Mouse (Mus musculus): ENCODE results near the gene Ddc. TPM values are rescaled to one million over a fixed set of nuclear protein-coding genes. Genes with fewer than 3 reads are reported as not detected.
A peak's percentile ranks its signal among the peaks of the same experiment; 100 is the strongest.

The Ddc gene
- polyA plus RNA-seq, 1 experiment from 2014 or later: 10.2 TPM

DNA sequence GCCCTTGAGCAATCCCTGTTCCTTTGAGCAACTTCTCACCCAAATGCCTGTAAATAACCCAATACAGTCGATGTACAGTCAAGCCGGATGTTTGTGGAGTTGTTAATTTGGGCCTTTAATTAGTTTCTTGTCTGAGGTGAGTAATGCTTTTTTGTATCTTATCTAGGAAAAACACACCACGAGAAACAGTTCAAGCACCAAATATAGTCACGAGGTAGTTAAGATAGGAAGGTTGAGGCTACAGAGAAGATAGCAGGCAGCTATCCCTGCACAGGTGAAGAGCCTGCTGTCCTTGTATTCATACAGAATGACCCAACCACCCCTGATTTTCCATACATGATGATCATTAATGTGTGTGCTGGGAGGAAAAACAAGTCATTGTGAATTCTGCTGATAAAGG, 56.4 kb downstream of the Ddc start:
- no peak overlapping the region for H3K27ac ChIP-seq (replicated peaks; ENCODE audit: low read depth, low read length)
- no peaks in the 10 kb centered on the region for H3K27me3 ChIP-seq (ENCODE audit: control insufficient read depth, insufficient read depth, low read length)
- peaks cover 16% of the 10 kb centered on the region for H3K4me1 ChIP-seq (ENCODE audit: control insufficient read depth, insufficient read depth, low read length)
- H3K9me3 ChIP-seq (ENCODE audit: control insufficient read depth, low read length): no peaks in the 10 kb centered on the region
- H3K4me2 ChIP-seq (ENCODE audit: low read depth, severe bottlenecking): no peak overlapping the region
- no peaks in the 10 kb centered on the region for H3K36me3 ChIP-seq (ENCODE audit: control insufficient read depth, insufficient read depth, low read length)
- no peak overlapping the region for H3K9ac ChIP-seq (ENCODE audit: low read length)
- ATAC-seq (ENCODE audit: insufficient number of reproducible peaks, low FRiP score, low TSS enrichment, low read depth) (no peak), DNase-seq (ENCODE audit: low spot score) (no peak)
- WGBS: 66% methylated on average over 4 of the region's 4 CpGs
- H3K4me3 ChIP-seq (ENCODE audit: low read depth, low read length): no peak overlapping the region

DNA sequence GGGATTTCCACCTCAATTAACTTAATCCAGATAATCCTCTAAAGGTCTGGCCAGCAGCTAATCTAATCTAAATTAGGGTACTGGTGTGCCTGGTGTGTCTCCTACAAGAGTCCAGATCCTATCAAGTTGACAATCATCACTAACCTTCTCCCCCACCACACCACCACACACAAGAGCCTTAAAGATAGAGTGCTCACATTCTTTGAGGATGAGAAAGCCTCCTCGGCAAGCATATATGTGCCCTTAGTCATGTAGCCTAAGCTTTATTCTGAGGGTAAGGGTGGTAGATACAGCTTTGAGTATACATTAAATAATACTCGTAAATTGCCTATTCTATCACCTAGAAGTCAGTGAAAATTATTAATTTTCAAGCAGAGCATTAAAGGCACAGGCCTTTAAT, 57.2 kb downstream of the Ddc start:
- H3K9me3 ChIP-seq (ENCODE audit: control insufficient read depth, low read length): no peaks in the 10 kb centered on the region
- H3K4me1 ChIP-seq (ENCODE audit: control insufficient read depth, insufficient read depth, low read length): peaks cover 22% of the 10 kb centered on the region
- no peak overlapping the region for H3K4me2 ChIP-seq (ENCODE audit: low read depth, severe bottlenecking)
- H3K27me3 ChIP-seq (ENCODE audit: control insufficient read depth, insufficient read depth, low read length): no peaks in the 10 kb centered on the region
- WGBS: 59% methylated on average over 2 of the region's 2 CpGs
- H3K9ac ChIP-seq (ENCODE audit: low read length): no peak overlapping the region
- H3K4me3 ChIP-seq (ENCODE audit: low read depth, low read length): no peak overlapping the region
- no peaks in the 10 kb centered on the region for H3K36me3 ChIP-seq (ENCODE audit: control insufficient read depth, insufficient read depth, low read length)
- no peak overlapping the region for H3K27ac ChIP-seq (replicated peaks; ENCODE audit: low read depth, low read length)
- ATAC-seq (ENCODE audit: insufficient number of reproducible peaks, low FRiP score, low TSS enrichment, low read depth) (no peak), DNase-seq (ENCODE audit: low spot score) (no peak)

DNA sequence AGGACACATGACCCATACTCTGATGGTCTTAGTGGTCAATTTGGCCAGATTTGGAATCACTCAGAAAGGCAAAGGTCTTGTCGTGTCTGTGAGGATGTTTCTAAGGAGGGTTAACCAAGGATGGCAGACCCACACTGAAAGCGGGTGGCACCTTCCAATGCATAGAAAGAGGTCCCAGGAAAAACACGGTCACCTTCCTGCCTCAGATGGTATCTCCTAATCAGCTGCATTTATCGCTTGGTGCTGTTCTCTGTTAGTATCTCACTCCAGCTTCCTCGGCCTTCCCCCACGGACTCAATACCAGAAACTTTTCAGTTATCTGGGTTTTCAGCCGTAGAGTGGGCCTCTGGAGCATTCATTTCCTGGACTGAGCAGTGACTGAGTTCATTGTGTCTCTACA, 58.1 kb downstream of the Ddc start:
- no peak overlapping the region for H3K27ac ChIP-seq (replicated peaks; ENCODE audit: low read depth, low read length)
- no peak for ATAC-seq (ENCODE audit: insufficient number of reproducible peaks, low FRiP score, low TSS enrichment, low read depth)
- DNase-seq (ENCODE audit: low spot score): no peak
- no peak overlapping the region for H3K4me3 ChIP-seq (ENCODE audit: low read depth, low read length)
- no peaks in the 10 kb centered on the region for H3K36me3 ChIP-seq (ENCODE audit: control insufficient read depth, insufficient read depth, low read length)
- no peaks in the 10 kb centered on the region for H3K27me3 ChIP-seq (ENCODE audit: control insufficient read depth, insufficient read depth, low read length)
- H3K4me1 ChIP-seq (ENCODE audit: control insufficient read depth, insufficient read depth, low read length): peaks cover 22% of the 10 kb centered on the region
- H3K9me3 ChIP-seq (ENCODE audit: control insufficient read depth, low read length): no peaks in the 10 kb centered on the region
- H3K9ac ChIP-seq (ENCODE audit: low read length): no peak overlapping the region
- WGBS: 82% methylated on average over 7 of the region's 7 CpGs
- no peak overlapping the region for H3K4me2 ChIP-seq (ENCODE audit: low read depth, severe bottlenecking)

DNA sequence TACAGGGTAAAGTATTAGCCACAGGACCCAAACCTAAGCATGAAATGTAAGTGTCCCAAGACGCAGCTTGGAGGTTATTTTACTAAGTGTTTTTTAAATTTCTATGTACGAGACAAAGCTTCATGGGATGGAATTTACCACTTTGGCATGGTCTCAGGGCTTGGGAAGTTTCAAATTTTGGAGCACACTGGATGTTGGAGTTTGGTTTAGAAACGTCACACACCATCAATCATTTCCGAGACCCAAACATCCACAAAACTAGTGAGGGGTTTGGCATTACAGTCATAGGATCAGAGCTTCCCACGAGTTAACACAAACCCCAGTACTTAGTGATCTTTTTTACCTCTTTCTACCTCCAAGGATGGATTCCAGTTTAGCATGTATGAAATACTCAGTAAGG, 60.6 kb downstream of the Ddc start:
- Histone ChIP-seq H3K4me1 (ENCODE audit: control insufficient read depth, insufficient read depth, low read length) (peaks cover 25% of the 10 kb centered on the region), H3K4me2 (ENCODE audit: low read depth, severe bottlenecking) (no peak overlapping the region), H3K4me3 (ENCODE audit: low read depth, low read length) (no peak overlapping the region), H3K9me3 (ENCODE audit: control insufficient read depth, low read length) (no peaks in the 10 kb centered on the region), H3K9ac (ENCODE audit: low read length) (no peak overlapping the region), H3K36me3 (ENCODE audit: control insufficient read depth, insufficient read depth, low read length) (no peaks in the 10 kb centered on the region), H3K27me3 (ENCODE audit: control insufficient read depth, insufficient read depth, low read length) (no peaks in the 10 kb centered on the region), H3K27ac (replicated peaks; ENCODE audit: low read depth, low read length) (peak overlapping the region; percentile 60; the same call in 1 of the 2 replicates)
- ATAC-seq (ENCODE audit: insufficient number of reproducible peaks, low FRiP score, low TSS enrichment, low read depth): no peak
- no peak for DNase-seq (ENCODE audit: low spot score)
- 79% methylated on average over 5 of the region's 5 CpGs for WGBS

DNA sequence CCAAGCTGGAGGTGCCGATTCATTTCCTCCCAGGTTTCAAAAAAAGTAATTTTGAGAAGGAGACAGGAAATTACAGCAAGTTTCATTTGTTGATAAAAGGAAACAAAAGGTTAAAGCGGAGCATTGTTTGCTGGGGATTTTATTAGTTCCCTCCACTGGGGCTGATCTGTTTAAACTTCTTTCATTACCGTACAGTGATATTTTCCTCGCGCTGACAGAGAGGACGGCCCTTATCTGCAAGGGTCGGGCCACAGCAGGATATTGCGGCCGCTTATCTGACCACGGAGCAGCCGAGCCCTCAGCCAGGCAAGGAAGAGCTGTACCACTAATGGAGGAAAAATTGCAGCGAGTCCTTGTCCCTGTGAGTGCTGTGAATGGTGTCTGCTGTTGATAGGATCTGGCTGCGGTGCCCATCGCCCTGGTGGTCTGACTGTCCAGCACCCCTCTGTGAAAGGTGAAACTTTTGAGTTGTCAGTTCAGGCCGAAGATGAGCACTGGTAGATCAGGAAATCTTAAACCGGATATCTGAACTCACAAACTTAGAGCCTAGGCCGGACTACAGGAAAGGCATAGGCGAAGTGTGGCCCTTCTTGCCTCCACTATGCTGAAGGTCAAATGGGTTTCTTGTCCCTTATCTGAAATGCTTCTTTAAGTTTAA, 61.1 kb downstream of the Ddc start:
- no peaks in the 10 kb centered on the region for H3K36me3 ChIP-seq (ENCODE audit: control insufficient read depth, insufficient read depth, low read length)
- peaks cover 30% of the 10 kb centered on the region for H3K4me1 ChIP-seq (ENCODE audit: control insufficient read depth, insufficient read depth, low read length)
- DNase-seq (ENCODE audit: low spot score) (no peak), ATAC-seq (ENCODE audit: insufficient number of reproducible peaks, low FRiP score, low TSS enrichment, low read depth) (peak; percentile 52; the same call in 1 of the 2 replicates)
- H3K9me3 ChIP-seq (ENCODE audit: control insufficient read depth, low read length): no peaks in the 10 kb centered on the region
- peak overlapping the region; percentile 60 for H3K27ac ChIP-seq (replicated peaks; ENCODE audit: low read depth, low read length)
- 46% methylated on average over 18 of the region's 18 CpGs for WGBS
- no peaks in the 10 kb centered on the region for H3K27me3 ChIP-seq (ENCODE audit: control insufficient read depth, insufficient read depth, low read length)
- no peak overlapping the region for H3K4me2 ChIP-seq (ENCODE audit: low read depth, severe bottlenecking)
- H3K4me3 ChIP-seq (ENCODE audit: low read depth, low read length): no peak overlapping the region
- H3K9ac ChIP-seq (ENCODE audit: low read length): peak overlapping the region; percentile 30

DNA sequence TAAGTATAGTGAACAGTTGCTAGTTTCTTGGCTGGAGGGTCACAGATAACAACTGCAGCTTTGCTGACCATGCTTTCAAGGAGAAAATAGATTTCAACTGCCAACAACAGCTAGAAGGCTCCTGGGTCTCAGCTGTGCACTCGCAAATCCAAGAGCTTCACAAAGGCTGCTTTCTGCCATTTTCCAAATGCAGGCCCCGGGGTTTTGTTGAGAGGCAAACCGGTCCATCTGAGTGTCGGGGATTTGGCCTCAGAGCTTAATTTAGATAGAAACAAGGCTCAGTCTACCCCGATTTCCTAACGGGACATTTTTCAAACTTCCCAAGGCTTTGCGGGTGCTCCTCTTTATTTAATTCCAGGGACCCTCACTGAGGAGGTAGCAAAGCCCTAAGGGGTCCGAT, 61.7 kb downstream of the Ddc start:
- Histone ChIP-seq H3K9ac (ENCODE audit: low read length) (no peak overlapping the region), H3K4me1 (ENCODE audit: control insufficient read depth, insufficient read depth, low read length) (peaks cover 34% of the 10 kb centered on the region), H3K27me3 (ENCODE audit: control insufficient read depth, insufficient read depth, low read length) (no peaks in the 10 kb centered on the region), H3K9me3 (ENCODE audit: control insufficient read depth, low read length) (no peaks in the 10 kb centered on the region), H3K27ac (replicated peaks; ENCODE audit: low read depth, low read length) (peak overlapping the region; percentile 57; the same call in 1 of the 2 replicates), H3K4me2 (ENCODE audit: low read depth, severe bottlenecking) (no peak overlapping the region), H3K36me3 (ENCODE audit: control insufficient read depth, insufficient read depth, low read length) (no peaks in the 10 kb centered on the region), H3K4me3 (ENCODE audit: low read depth, low read length) (no peak overlapping the region)
- no peak for DNase-seq (ENCODE audit: low spot score)
- ATAC-seq (ENCODE audit: insufficient number of reproducible peaks, low FRiP score, low TSS enrichment, low read depth): no peak
- WGBS: 62% methylated on average over 8 of the region's 8 CpGs

DNA sequence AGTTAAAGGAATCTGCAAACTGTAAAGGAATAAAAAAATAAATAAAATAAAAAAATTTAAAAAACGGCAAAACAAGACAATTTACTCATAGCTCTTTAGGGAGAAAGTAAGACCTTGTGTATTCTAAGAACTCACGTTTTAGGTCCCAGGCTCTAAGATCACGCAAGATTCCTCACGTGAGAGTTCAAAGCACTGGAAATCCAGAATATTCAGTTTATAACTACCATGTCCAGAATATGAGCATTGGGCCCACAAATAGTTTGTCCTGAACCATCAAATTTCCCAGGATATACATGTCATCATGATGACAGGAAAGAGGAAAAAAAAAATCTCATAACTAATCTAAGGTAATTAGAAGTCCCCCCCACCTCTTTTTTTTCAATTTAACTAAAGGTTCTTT, 62.2 kb downstream of the Ddc start:
- WGBS: 80% methylated on average over 4 of the region's 4 CpGs
- no peak overlapping the region for H3K9ac ChIP-seq (ENCODE audit: low read length)
- H3K36me3 ChIP-seq (ENCODE audit: control insufficient read depth, insufficient read depth, low read length): no peaks in the 10 kb centered on the region
- H3K9me3 ChIP-seq (ENCODE audit: control insufficient read depth, low read length): no peaks in the 10 kb centered on the region
- no peak overlapping the region for H3K4me3 ChIP-seq (ENCODE audit: low read depth, low read length)
- H3K4me2 ChIP-seq (ENCODE audit: low read depth, severe bottlenecking): no peak overlapping the region
- H3K27me3 ChIP-seq (ENCODE audit: control insufficient read depth, insufficient read depth, low read length): no peaks in the 10 kb centered on the region
- DNase-seq (ENCODE audit: low spot score) (no peak), ATAC-seq (ENCODE audit: insufficient number of reproducible peaks, low FRiP score, low TSS enrichment, low read depth) (no peak)
- H3K27ac ChIP-seq (replicated peaks; ENCODE audit: low read depth, low read length): peak overlapping the region; percentile 57; the same call in 1 of the 2 replicates
- H3K4me1 ChIP-seq (ENCODE audit: control insufficient read depth, insufficient read depth, low read length): peaks cover 38% of the 10 kb centered on the region

DNA sequence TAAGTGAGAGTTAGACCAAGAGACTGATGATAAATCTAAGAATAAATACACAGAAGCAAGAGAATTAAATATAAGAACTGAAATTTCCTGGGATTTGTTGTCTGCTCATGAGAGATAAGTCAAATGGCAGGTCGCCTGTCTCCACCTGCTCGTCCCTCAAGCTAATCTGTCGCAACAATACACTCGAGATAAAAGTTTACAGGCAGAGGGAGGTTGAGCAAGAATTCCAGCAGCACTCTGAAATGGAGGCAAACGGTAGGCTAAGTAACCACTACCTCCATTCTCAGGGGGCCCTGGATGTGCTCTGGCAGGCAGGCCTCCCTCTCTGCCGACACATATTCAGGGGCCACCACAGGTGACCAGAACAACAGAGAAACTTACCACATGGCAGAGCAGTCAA, 62.6 kb downstream of the Ddc start:
- H3K4me1 ChIP-seq (ENCODE audit: control insufficient read depth, insufficient read depth, low read length): peaks cover 41% of the 10 kb centered on the region
- no peaks in the 10 kb centered on the region for H3K9me3 ChIP-seq (ENCODE audit: control insufficient read depth, low read length)
- no peak overlapping the region for H3K9ac ChIP-seq (ENCODE audit: low read length)
- 0 out of 2 replicates have a peak overlapping the region, but pooled peaks have one; percentile 51 for H3K27ac ChIP-seq (replicated peaks; ENCODE audit: low read depth, low read length)
- H3K4me2 ChIP-seq (ENCODE audit: low read depth, severe bottlenecking): no peak overlapping the region
- ATAC-seq (ENCODE audit: insufficient number of reproducible peaks, low FRiP score, low TSS enrichment, low read depth): no peak
- no peak overlapping the region for H3K4me3 ChIP-seq (ENCODE audit: low read depth, low read length)
- H3K27me3 ChIP-seq (ENCODE audit: control insufficient read depth, insufficient read depth, low read length): no peaks in the 10 kb centered on the region
- no peak for DNase-seq (ENCODE audit: low spot score)
- no peaks in the 10 kb centered on the region for H3K36me3 ChIP-seq (ENCODE audit: control insufficient read depth, insufficient read depth, low read length)
- 42% methylated on average over 6 of the region's 6 CpGs for WGBS

DNA sequence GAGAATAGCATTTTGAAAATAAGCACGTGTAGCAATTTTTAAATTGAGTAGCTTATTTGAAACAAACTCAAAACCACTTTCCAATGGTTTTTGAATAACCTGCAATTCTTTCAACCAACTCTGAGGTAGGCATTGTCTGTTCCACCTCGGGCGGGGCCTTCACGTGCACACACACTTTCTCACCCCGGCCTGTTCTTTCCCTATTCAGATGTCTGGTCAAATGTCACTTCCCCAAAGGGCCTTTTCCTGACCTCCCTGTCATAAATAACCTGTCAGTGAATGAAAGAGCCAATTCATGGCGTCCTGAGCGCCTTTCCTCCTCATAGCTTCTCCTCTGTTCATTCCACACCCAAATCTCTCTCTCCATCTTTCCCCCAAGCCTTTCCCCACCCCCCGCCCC, 64.8 kb downstream of the Ddc start:
- Histone ChIP-seq H3K9ac (ENCODE audit: low read length) (no peak overlapping the region), H3K27me3 (ENCODE audit: control insufficient read depth, insufficient read depth, low read length) (no peaks in the 10 kb centered on the region), H3K27ac (replicated peaks; ENCODE audit: low read depth, low read length) (peak overlapping the region; percentile 95), H3K9me3 (ENCODE audit: control insufficient read depth, low read length) (no peaks in the 10 kb centered on the region), H3K4me3 (ENCODE audit: low read depth, low read length) (no peak overlapping the region), H3K4me1 (ENCODE audit: control insufficient read depth, insufficient read depth, low read length) (peaks cover 56% of the 10 kb centered on the region), H3K4me2 (ENCODE audit: low read depth, severe bottlenecking) (no peak overlapping the region), H3K36me3 (ENCODE audit: control insufficient read depth, insufficient read depth, low read length) (no peaks in the 10 kb centered on the region)
- WGBS: 7% methylated on average over 8 of the region's 8 CpGs
- peak; percentile 27; the same call in 1 of the 2 replicates for ATAC-seq (ENCODE audit: insufficient number of reproducible peaks, low FRiP score, low TSS enrichment, low read depth)
- DNase-seq (ENCODE audit: low spot score): peak; percentile 69
